Mouse (Mus musculus) MEL (cell line): ENCODE data around the gene Kcnh7. TPM values are rescaled to one million over a fixed set of nuclear protein-coding genes. Genes with fewer than 3 reads are reported as not detected.

Experiments
- DNase-seq: peaks from one replicate; pipeline ENCODE4 v3.0.0; 2011; ENCODE audit warnings: low read depth, low spot score
- H3K27ac ChIP-seq: 2 replicates; pipeline ENCODE4 v1.5.1; 2012; ENCODE audit warnings: low read depth, mild to moderate bottlenecking, control low read depth, low read length, moderate library complexity; ENCODE audit not compliant: control insufficient read depth
- H3K27me3 ChIP-seq, 2 experiments: fragments of 150-350 bp in 1 of 2; sonication (generic) in 1 of 2; 2 replicates each; pipeline ENCODE4 v1.6.1; 2012; ENCODE audit warnings: low read length in 2 of 2, mild to moderate bottlenecking in 2 of 2, improper control_type of control experiment in 1 of 2, moderate library complexity in 1 of 2; ENCODE audit not compliant: insufficient read depth in 2 of 2, control insufficient read depth in 1 of 2
- H3K36me3 ChIP-seq, 2 experiments: 2 replicates each; pipeline ENCODE4 v1.6.1; 2012 to 2014; ENCODE audit warnings: low read length in 2 of 2, improper control_type of control experiment in 1 of 2, inconsistent platforms in 1 of 2, mild to moderate bottlenecking in 1 of 2; ENCODE audit not compliant: insufficient read depth in 2 of 2, control insufficient read depth in 1 of 2
- H3K4me1 ChIP-seq, 2 experiments: fragments of 150-350 bp in 1 of 2; sonication (generic) in 1 of 2; 2 replicates each; pipeline ENCODE4 v1.6.1; 2012; ENCODE audit warnings: low read length in 2 of 2, improper control_type of control experiment in 1 of 2, mild to moderate bottlenecking in 1 of 2; ENCODE audit not compliant: insufficient read depth in 2 of 2, control insufficient read depth in 1 of 2
- H3K4me3 ChIP-seq, 2 experiments: fragments of 150-350 bp in 1 of 2; sonication (generic) in 1 of 2; 2 replicates each; pipeline ENCODE4 v1.5.1; 2012; ENCODE audit warnings: low read depth in 2 of 2, low read length in 2 of 2, mild to moderate bottlenecking in 2 of 2, moderate library complexity in 2 of 2, control low read depth in 1 of 2, improper control_type of control experiment in 1 of 2; ENCODE audit not compliant: control insufficient read depth in 1 of 2, insufficient read depth in 1 of 2
- H3K79me2 ChIP-seq: 2 replicates; pipeline ENCODE4 v1.6.1; 2012; ENCODE audit warnings: mild to moderate bottlenecking, low read length, moderate library complexity; ENCODE audit not compliant: control insufficient read depth, poor library complexity, insufficient read depth
- H3K9ac ChIP-seq: 2 replicates; pipeline ENCODE4 v1.6.1; 2012; ENCODE audit warnings: low read depth, mild to moderate bottlenecking, control low read depth, low read length, moderate library complexity; ENCODE audit not compliant: control insufficient read depth, poor library complexity, severe bottlenecking
- H3K9me3 ChIP-seq: fragments of 150-350 bp; sonication (generic); replicated peaks from 2 replicates; pipeline ENCODE4 v1.6.1; 2012; ENCODE audit warnings: mild to moderate bottlenecking, low read length, improper control_type of control experiment, moderate library complexity; ENCODE audit not compliant: insufficient read depth
- BHLHE40 ChIP-seq: IDR thresholded peaks from 2 replicates; pipeline ENCODE4 v1.6.1; 2012; ENCODE audit warnings: low read depth, mild to moderate bottlenecking, inconsistent platforms, low read length, improper control_type of control experiment, borderline replicate concordance
- CTCF ChIP-seq, 3 experiments: IDR thresholded peaks in 2 of 3; conservative IDR thresholded peaks in 1 of 3; 2 replicates each; pipeline ENCODE4 v1.5.1; 2011 to 2012; ENCODE audit warnings: low read length in 3 of 3, low read depth in 2 of 3, mild to moderate bottlenecking in 2 of 3, improper control_type of control experiment in 1 of 3, inconsistent platforms in 1 of 3, mixed read lengths in 1 of 3, moderate library complexity in 1 of 3; ENCODE audit not compliant: control insufficient read depth in 1 of 3, insufficient read depth in 1 of 3, poor library complexity in 1 of 3, severe bottlenecking in 1 of 3
- ELF1 ChIP-seq: IDR thresholded peaks from 2 replicates; pipeline ENCODE4 v1.6.1; 2014; ENCODE audit warnings: low read depth, mild to moderate bottlenecking, inconsistent platforms, low read length, improper control_type of control experiment, moderate library complexity
- EP300 ChIP-seq, 2 experiments: IDR thresholded peaks; 2 replicates each; pipeline ENCODE4 v1.6.1; 2011; ENCODE audit warnings: improper control_type of control experiment in 2 of 2, low read length in 2 of 2, low read depth in 1 of 2, mild to moderate bottlenecking in 1 of 2
- ETS1 ChIP-seq: IDR thresholded peaks from 2 replicates; pipeline ENCODE4 v1.6.1; 2012; ENCODE audit warnings: low read depth, mild to moderate bottlenecking, inconsistent platforms, low read length, improper control_type of control experiment, moderate library complexity
- GATA1 ChIP-seq: IDR thresholded peaks from 2 replicates; pipeline ENCODE4 v1.6.1; 2011; ENCODE audit warnings: low read depth, low read length, improper control_type of control experiment
- HCFC1 ChIP-seq: IDR thresholded peaks from 2 replicates; pipeline ENCODE4 v1.6.1; 2012; ENCODE audit warnings: low read depth, mild to moderate bottlenecking, inconsistent platforms, low read length, improper control_type of control experiment, moderate library complexity
- KAT2A ChIP-seq: conservative IDR thresholded peaks from 2 replicates; pipeline ENCODE4 v1.6.1; 2012; ENCODE audit warnings: low read depth, low read length, improper control_type of control experiment, inconsistent platforms
- MAX ChIP-seq: IDR thresholded peaks from 2 replicates; pipeline ENCODE4 v1.6.1; 2011; ENCODE audit warnings: low read length, improper control_type of control experiment
- MXI1 ChIP-seq: IDR thresholded peaks from 2 replicates; pipeline ENCODE4 v1.6.1; 2011; ENCODE audit warnings: mild to moderate bottlenecking, low read depth, low read length, improper control_type of control experiment
- MYC ChIP-seq: IDR thresholded peaks from 2 replicates; pipeline ENCODE4 v1.6.1; 2011; ENCODE audit warnings: low read depth, mild to moderate bottlenecking, low read length, improper control_type of control experiment, moderate library complexity
- NRF1 ChIP-seq: IDR thresholded peaks from 2 replicates; pipeline ENCODE4 v1.6.1; 2014; ENCODE audit warnings: low read depth, mild to moderate bottlenecking, inconsistent platforms, low read length, improper control_type of control experiment, moderate library complexity; ENCODE audit not compliant: poor library complexity, insufficient read depth, severe bottlenecking
- POLR2AphosphoS5 ChIP-seq: IDR thresholded peaks from 2 replicates; pipeline ENCODE4 v1.6.1; 2012; ENCODE audit warnings: low read depth, borderline replicate concordance, mild to moderate bottlenecking, inconsistent platforms, low read length, moderate library complexity, mixed read lengths
- RAD21 ChIP-seq: IDR thresholded peaks from 2 replicates; pipeline ENCODE4 v1.6.1; 2011; ENCODE audit warnings: mild to moderate bottlenecking, low read depth, low read length, improper control_type of control experiment
- SIN3A ChIP-seq: IDR thresholded peaks from 2 replicates; pipeline ENCODE4 v1.6.1; 2012; ENCODE audit warnings: low read length, improper control_type of control experiment, inconsistent platforms
- SMC3 ChIP-seq: IDR thresholded peaks from 2 replicates; pipeline ENCODE4 v1.6.1; 2011; ENCODE audit warnings: low read depth, low read length, improper control_type of control experiment
- TAL1 ChIP-seq: IDR thresholded peaks from 2 replicates; pipeline ENCODE4 v1.6.1; 2012; ENCODE audit warnings: mild to moderate bottlenecking, inconsistent platforms, low read length, moderate library complexity, mixed read lengths
- TBP ChIP-seq: IDR thresholded peaks from 2 replicates; pipeline ENCODE4 v1.8.0; 2011; ENCODE audit warnings: low read depth, low read length, improper control_type of control experiment
- TCF12 ChIP-seq: IDR thresholded peaks from 2 replicates; pipeline ENCODE4 v1.6.1; 2014; ENCODE audit warnings: low read depth, mild to moderate bottlenecking, inconsistent platforms, low read length, improper control_type of control experiment, moderate library complexity
- USF1 ChIP-seq: IDR thresholded peaks from 2 replicates; pipeline ENCODE4 v1.6.1; 2014; ENCODE audit warnings: low read depth, mild to moderate bottlenecking, inconsistent platforms, low read length, improper control_type of control experiment, moderate library complexity
- ZC3H11A ChIP-seq: IDR thresholded peaks from 2 replicates; pipeline ENCODE4 v1.6.1; 2012; ENCODE audit warnings: low read depth, mild to moderate bottlenecking, inconsistent platforms, low read length, improper control_type of control experiment
- ZMIZ1 ChIP-seq: IDR thresholded peaks from 2 replicates; pipeline ENCODE4 v1.6.1; 2012; ENCODE audit warnings: low read depth, mild to moderate bottlenecking, inconsistent platforms, low read length, improper control_type of control experiment, moderate library complexity
- polyA plus RNA-seq, 2 experiments: library from polyadenylated mRNA; stranded (reverse) in 1 of 2; unstranded in 1 of 2; fragments of >175 nt in 1 of 2; fragments of >200 nt in 1 of 2; gene quantifications; 2 replicates each; pipeline versions ENCODE4 v1.2.1 to v1.2.4; 2012; ENCODE audit warnings: low replicate concordance in 2 of 2, low read depth in 1 of 2; ENCODE audit not compliant: insufficient read length in 2 of 2, insufficient read depth in 1 of 2, missing spikeins in 1 of 2
- total RNA-seq: library from RNA; depleted of rRNA; stranded (reverse); fragments of 300-350 nt; gene quantifications from 2 replicates; pipeline ENCODE4 v1.2.3, GENCODE M21; 2012

Gene Kcnh7
- total and polyA plus RNA-seq, 3 experiments = under 0.01 to 0.13 TPM; not detected in 1

- H3K79me2 ChIP-seq = no peaks in the 10 kb centered on the region
- H3K9me3 ChIP-seq = no peaks in the 10 kb centered on the region
- H3K4me1 ChIP-seq = peaks cover 2% of the 10 kb centered on the region in 2 experiments; a peak in 2 of 4 replicates
- no peak overlapping the region for H3K9ac ChIP-seq
- DNase-seq = peak; percentile 88
- no peaks in the 10 kb centered on the region for H3K27me3 ChIP-seq
- H3K27ac ChIP-seq = no peak overlapping the region
- no peak overlapping the region for H3K4me3 ChIP-seq
- 0 out of 2 replicates have a peak, but pooled peaks have one; percentile 23 for TF ChIP-seq TBP
- no peak for TF ChIP-seq USF1
- TF ChIP-seq MYC = peak; percentile 21; the same call in 1 of the 2 replicates
- TF ChIP-seq CTCF (IDR thresholded peaks at IDR 0.05 in 2 of 3, conservative IDR thresholded peaks at IDR 0.05 in 1 of 3; ENCODE audit: control insufficient read depth in 1 of 3, insufficient read depth in 1 of 3, low read depth in 2 of 3, low read length in 3 of 3, poor library complexity in 1 of 3, severe bottlenecking in 1 of 3) = peak; percentile 49 to 84 (median 60)
- TF ChIP-seq MAX = no peak
- TF ChIP-seq SIN3A = peak; percentile 39; the same call in 1 of the 2 replicates
- no peak for TF ChIP-seq TCF12
- TF ChIP-seq ZC3H11A = peak; percentile 29; the same call in 1 of the 2 replicates
- peak; percentile 78 for TF ChIP-seq SMC3
- 0 out of 4 replicates have a peak, but pooled peaks of 1 of the 2 experiments have one; percentile 5 for TF ChIP-seq EP300 (IDR thresholded peaks at IDR 0.05; ENCODE audit: low read depth in 1 of 2, low read length in 2 of 2)
- TF ChIP-seq MXI1 = no peak
- TF ChIP-seq NRF1 = no peak
- TF ChIP-seq KAT2A = no peak
- 0 out of 2 replicates have a peak, but pooled peaks have one; percentile 22 for TF ChIP-seq HCFC1
- peak; percentile 43; the same call in 1 of the 2 replicates for TF ChIP-seq GATA1
- peak; percentile 72 for TF ChIP-seq RAD21
- no peaks in the 10 kb centered on the region for H3K36me3 ChIP-seq
Measured at GRCm38 (mm10) chr2:62654519-62655338, 529.4 kb downstream of the Kcnh7 start.

- H3K4me3 ChIP-seq = no peak overlapping the region
- peaks cover 2% of the 10 kb centered on the region in 2 experiments; a peak in 2 of 4 replicates for H3K4me1 ChIP-seq
- no peak for DNase-seq
- no peaks in the 10 kb centered on the region for H3K9me3 ChIP-seq
- H3K27ac ChIP-seq = no peak overlapping the region
- H3K36me3 ChIP-seq = no peaks in the 10 kb centered on the region
- no peaks in the 10 kb centered on the region for H3K79me2 ChIP-seq
- no peak overlapping the region for H3K9ac ChIP-seq
- no peaks in the 10 kb centered on the region for H3K27me3 ChIP-seq
- TF ChIP-seq BHLHE40 (no peak), ETS1 (no peak), ELF1 (no peak), ZMIZ1 (no peak), TAL1 (no peak), POLR2AphosphoS5 (no peak), RAD21 (no peak)
Measured at GRCm38 (mm10) chr2:62652466-62652865, 531.6 kb downstream of the Kcnh7 start.
